Mouse (Mus musculus): Measurements from ENCODE around the gene C8a.

C8a gene

GRCm38 (mm10) chr4:104876323-104876722 is at the start of gene C8a:
TSS of gene C8a (minus strand) at chr4:104876398.
- DNase-seq = peak; percentile 64

- no peak for DNase-seq
Measured at GRCm38 (mm10) chr4:104925383-104925782, 49.2 kb upstream of the C8a start.

GRCm38 (mm10) chr4:104918017-104918416 is 41.8 kb upstream of the C8a start:
- DNase-seq = peak; percentile 26

- DNase-seq = no peak
Measured at GRCm38 (mm10) chr4:104914711-104915247, 38.6 kb upstream of the C8a start.

- DNase-seq = peak; percentile 19
Measured at GRCm38 (mm10) chr4:104913291-104914129, 37.3 kb upstream of the C8a start, which contains the start of gene Fyb2. TSS of gene Fyb2 (plus strand) at chr4:104913456.

GRCm38 (mm10) chr4:104911685-104912084 is 35.5 kb upstream of the C8a start:
- DNase-seq = peak; percentile 85

GRCm38 (mm10) chr4:104905049-104905448 is 28.9 kb upstream of the C8a start:
- DNase-seq = no peak

- DNase-seq = no peak
Measured at GRCm38 (mm10) chr4:104902836-104903235, 26.6 kb upstream of the C8a start.

GRCm38 (mm10) chr4:104894004-104894734 is 18.0 kb upstream of the C8a start:
- DNase-seq = peak; percentile 62

GRCm38 (mm10) chr4:104893588-104893987 is 17.4 kb upstream of the C8a start:
- DNase-seq = no peak

- peak; percentile 78 for DNase-seq
Measured at GRCm38 (mm10) chr4:104891708-104892107, 15.5 kb upstream of the C8a start.

- no peak for DNase-seq
Measured at GRCm38 (mm10) chr4:104888499-104889262, 12.5 kb upstream of the C8a start.

- peak; percentile 71 for DNase-seq
Measured at GRCm38 (mm10) chr4:104887486-104887885, 11.3 kb upstream of the C8a start.

GRCm38 (mm10) chr4:104875832-104876231 is 366 bp downstream of the C8a start:
- DNase-seq = no peak

GRCm38 (mm10) chr4:104870196-104870595 is 6.0 kb downstream of the C8a start:
- DNase-seq = peak; percentile 70

- DNase-seq = peak; percentile 93
Measured at GRCm38 (mm10) chr4:104869581-104869980, 6.6 kb downstream of the C8a start.

GRCm38 (mm10) chr4:104864397-104864796 is 11.8 kb downstream of the C8a start:
- no peak for DNase-seq

- no peak for DNase-seq
Measured at GRCm38 (mm10) chr4:104861241-104861640, 15.0 kb downstream of the C8a start.

- DNase-seq = no peak
Measured at GRCm38 (mm10) chr4:104857823-104858222, 18.4 kb downstream of the C8a start.

- DNase-seq = no peak
Measured at GRCm38 (mm10) chr4:104857029-104857428, 19.2 kb downstream of the C8a start, which contains the start of gene Gm17662. TSS of gene Gm17662 (plus strand) at chr4:104857329.

- DNase-seq = no peak
Measured at GRCm38 (mm10) chr4:104855216-104855615, 21.0 kb downstream of the C8a start.

- no peak for DNase-seq
Measured at GRCm38 (mm10) chr4:104843546-104843945, 32.7 kb downstream of the C8a start.

- DNase-seq = no peak
Measured at GRCm38 (mm10) chr4:104842204-104842603, 34.0 kb downstream of the C8a start.
